Mouse (Mus musculus) induced T-regulatory cell, adult 2 months (primary cell): Measurements from ENCODE around the gene Vmn2r47.
"Not testable (repeated sequence)": the region's sequence is repeated elsewhere in the genome, so short reads cannot be mapped to it uniquely, and the experiment has no call there.

Experiments used
- DNase-seq: peaks from one replicate; pipeline ENCODE4 v3.0.0-alpha.2; 2012; ENCODE audit warnings: low read depth

The Vmn2r47 gene

DNA sequence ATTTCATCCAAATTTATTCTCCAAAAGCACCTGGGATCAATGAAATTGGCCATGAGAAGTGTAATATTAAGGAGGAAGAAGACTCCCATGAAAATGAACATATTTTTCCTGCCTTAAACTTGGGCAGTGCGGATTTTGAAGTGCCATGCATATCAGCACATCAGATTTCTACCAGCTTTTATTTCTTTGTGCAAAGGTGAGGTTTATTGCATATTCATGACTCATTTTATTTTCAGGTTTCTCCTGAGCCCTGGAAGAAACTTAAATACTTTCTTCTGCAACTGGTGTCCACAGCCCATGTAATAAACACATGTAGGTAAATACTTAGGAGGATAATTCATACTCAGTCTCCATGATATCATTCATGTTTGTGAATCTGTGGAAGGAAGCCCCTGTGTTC is at the start of gene Vmn2r47:
Vmn2r47 (minus strand) TSS at position 101 of the 400 bp plus-strand sequence.
- not testable (repeated sequence) for DNase-seq

DNA sequence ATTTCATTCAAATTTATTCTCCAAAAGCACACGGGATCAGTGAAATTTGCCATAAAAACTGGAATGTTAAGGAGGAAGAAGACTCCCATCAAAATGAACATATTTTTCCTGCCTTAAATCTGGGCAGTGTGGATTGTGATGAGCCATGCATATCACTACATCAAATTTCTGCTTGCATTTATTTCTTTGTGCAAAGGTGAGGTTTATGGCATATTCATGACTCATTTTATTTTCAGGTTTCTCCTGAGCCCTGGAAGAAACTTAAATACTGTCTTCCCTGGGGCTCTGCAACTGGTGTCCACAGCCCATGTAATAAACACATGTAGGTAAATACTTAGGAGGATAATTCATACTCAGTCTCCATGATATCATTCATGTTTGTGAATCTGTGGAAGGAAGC is 70.7 kb downstream of the Vmn2r47 start, which contains the start of gene Vmn2r46:
Vmn2r46 (minus strand) TSS at position 101 of the 400 bp plus-strand sequence.
- DNase-seq: not testable (repeated sequence)
